Mouse (Mus musculus) forebrain, embryonic 10.5 days (tissue): ENCODE measurements around the gene Cox10. TPM values are rescaled to one million over a fixed set of nuclear protein-coding genes. Genes with fewer than 3 reads are reported as not detected.
A peak's percentile ranks its signal among the peaks of the same experiment; 100 is the strongest.

Experiments
- DNase-seq: peaks from one replicate; pipeline ENCODE4 v3.0.0-alpha.2; 2017; ENCODE audit warnings: low spot score; ENCODE audit errors: extremely low spot score
- H3K27ac ChIP-seq: fragments of 300-500 bp; sonication (generic); 2 replicates; pipeline ENCODE4 v1.5.1; 2016; ENCODE audit warnings: mild to moderate bottlenecking
- H3K27me3 ChIP-seq: fragments of 300-500 bp; sonication (generic); 2 replicates; pipeline ENCODE4 v1.6.1; 2016; ENCODE audit warnings: mild to moderate bottlenecking; ENCODE audit not compliant: poor library complexity, severe bottlenecking
- H3K36me3 ChIP-seq: fragments of 300-500 bp; sonication (generic); replicated peaks from 2 replicates; pipeline ENCODE4 v1.6.1; 2016; ENCODE audit warnings: mild to moderate bottlenecking, moderate library complexity
- H3K4me1 ChIP-seq: fragments of 300-500 bp; sonication (generic); 2 replicates; pipeline ENCODE4 v1.6.1; 2016
- H3K4me3 ChIP-seq: fragments of 300-500 bp; sonication (generic); 2 replicates; pipeline ENCODE4 v1.5.1; 2016; ENCODE audit warnings: mild to moderate bottlenecking, moderate library complexity
- H3K9me3 ChIP-seq: fragments of 300-500 bp; sonication (generic); 2 replicates; pipeline ENCODE4 v1.6.1; 2016; ENCODE audit warnings: mild to moderate bottlenecking, moderate library complexity
- WGBS: fragments of 180-500 bp; shearing (Covaris S2); methylation state at CpG from one replicate; pipeline ENCODE4 v1.1.7; 2016; 5-methylcytosine and 5-hydroxymethylcytosine counted together
- polyA plus RNA-seq: library from polyadenylated mRNA; unstranded; fragments of >200 nt; fragmentation: Nextera tagmentation; extraction: Ambion mirVana; gene quantifications from 2 replicates; pipeline ENCODE4 v1.2.1, GENCODE M21; 2016

The Cox10 gene
- polyA plus RNA-seq, 1 experiment from 2014 or later, result 29.0 TPM

DNA sequence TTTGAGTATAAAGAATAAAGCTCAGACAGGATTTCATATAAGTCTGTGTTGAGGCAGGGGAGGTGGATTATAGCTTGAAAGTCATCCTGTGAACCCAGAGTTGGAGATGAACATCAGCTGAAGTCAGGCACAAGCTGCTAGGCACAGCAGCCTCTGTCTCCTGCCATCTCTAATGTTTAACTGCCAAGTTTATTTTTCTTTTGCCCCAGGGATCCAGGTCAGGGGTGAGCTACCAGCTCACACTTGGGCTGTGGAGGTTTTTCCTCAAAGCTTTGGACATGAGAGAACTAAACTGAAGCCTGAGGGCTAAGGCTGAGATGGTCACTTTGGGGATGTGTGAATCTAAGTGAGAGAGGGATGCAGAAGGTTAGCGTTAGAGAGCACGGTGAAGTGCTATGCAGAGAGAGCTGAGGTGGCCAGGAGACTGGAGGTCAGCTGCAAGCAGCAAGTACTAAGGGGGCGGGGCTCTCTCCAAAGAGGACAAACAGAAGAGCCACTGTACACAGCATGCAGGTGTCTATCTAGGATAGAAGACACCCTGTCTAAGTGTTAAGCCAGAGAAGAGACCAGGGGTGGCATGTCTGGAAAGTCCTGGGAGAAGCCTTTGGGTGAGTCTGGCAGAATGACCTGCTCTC is 91.1 kb downstream of the Cox10 start:
- no peaks in the 10 kb centered on the region for H3K27me3 ChIP-seq
- no peak overlapping the region for H3K4me3 ChIP-seq
- DNase-seq, result no peak
- H3K36me3 ChIP-seq, result 0 out of 2 replicates have a peak, but pooled peaks cover 8% of the 10 kb centered on the region
- no peaks in the 10 kb centered on the region for H3K9me3 ChIP-seq
- H3K27ac ChIP-seq, result no peak overlapping the region
- H3K4me1 ChIP-seq, result peaks cover 10% of the 10 kb centered on the region; the same call in 1 of the 2 replicates
- WGBS, result 89% methylated on average over 3 of the region's 3 CpGs

DNA sequence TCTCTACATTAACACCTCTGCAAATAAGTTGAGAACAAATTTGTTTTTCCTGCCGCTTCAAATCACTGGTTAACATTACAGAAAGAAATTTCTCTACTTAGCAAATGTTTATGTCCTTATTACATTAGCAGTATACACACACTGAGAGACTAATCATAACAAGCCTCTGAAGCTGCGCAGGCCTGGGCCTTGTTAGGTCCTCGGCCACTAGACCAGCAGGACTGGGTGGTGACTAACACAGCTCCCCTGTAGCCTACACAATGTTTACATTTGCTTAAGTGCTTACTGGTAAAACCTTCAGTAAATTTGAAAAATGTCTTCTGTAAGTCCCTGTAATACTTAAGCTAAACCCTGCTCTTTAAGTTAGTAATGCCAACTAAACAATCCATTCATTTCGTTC is 92.6 kb downstream of the Cox10 start:
- Histone ChIP-seq H3K27ac (no peak overlapping the region), H3K4me3 (no peak overlapping the region), H3K36me3 (0 out of 2 replicates have a peak, but pooled peaks cover 2% of the 10 kb centered on the region), H3K27me3 (no peaks in the 10 kb centered on the region), H3K4me1 (peaks cover 14% of the 10 kb centered on the region; the same call in 1 of the 2 replicates), H3K9me3 (no peaks in the 10 kb centered on the region)
- no peak for DNase-seq
- 89% methylated on average over 4 of the region's 4 CpGs for WGBS

DNA sequence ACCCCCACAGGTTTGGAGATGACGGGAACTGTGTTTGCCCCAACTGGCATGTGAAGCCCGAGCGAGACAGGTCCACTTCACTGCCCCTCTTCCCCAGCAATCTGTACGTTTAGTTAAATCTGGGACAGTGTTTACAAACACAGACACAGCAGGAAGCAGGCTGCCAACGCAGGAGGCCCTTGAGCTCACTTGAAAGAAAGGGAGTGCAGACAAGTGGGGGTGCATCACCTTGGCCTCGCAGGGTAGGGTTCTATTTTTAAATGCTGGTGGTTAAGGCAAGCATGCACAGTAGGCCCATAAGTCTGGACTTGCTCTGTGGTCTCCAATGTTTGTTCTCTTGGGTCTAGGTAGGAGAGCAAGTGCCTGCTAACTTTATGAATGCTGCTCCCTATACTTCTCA is 93.8 kb downstream of the Cox10 start:
- no peaks in the 10 kb centered on the region for H3K9me3 ChIP-seq
- H3K4me1 ChIP-seq, result peaks cover 14% of the 10 kb centered on the region; the same call in 1 of the 2 replicates
- no peak overlapping the region for H3K4me3 ChIP-seq
- H3K27me3 ChIP-seq, result no peaks in the 10 kb centered on the region
- no peak for DNase-seq
- 0 out of 2 replicates have a peak, but pooled peaks cover 2% of the 10 kb centered on the region for H3K36me3 ChIP-seq
- 75% methylated on average over 6 of the region's 6 CpGs for WGBS
- no peak overlapping the region for H3K27ac ChIP-seq

GRCm38 (mm10) chr11:63984622-63985168 is 94.6 kb downstream of the Cox10 start:
- peaks cover 14% of the 10 kb centered on the region; the same call in 1 of the 2 replicates for H3K4me1 ChIP-seq
- no peaks in the 10 kb centered on the region for H3K9me3 ChIP-seq
- no peak overlapping the region for H3K4me3 ChIP-seq
- H3K27ac ChIP-seq, result no peak overlapping the region
- DNase-seq, result no peak
- WGBS, result 91% methylated on average over 6 of the region's 6 CpGs
- H3K36me3 ChIP-seq, result 0 out of 2 replicates have a peak, but pooled peaks cover 2% of the 10 kb centered on the region
- H3K27me3 ChIP-seq, result no peaks in the 10 kb centered on the region

DNA sequence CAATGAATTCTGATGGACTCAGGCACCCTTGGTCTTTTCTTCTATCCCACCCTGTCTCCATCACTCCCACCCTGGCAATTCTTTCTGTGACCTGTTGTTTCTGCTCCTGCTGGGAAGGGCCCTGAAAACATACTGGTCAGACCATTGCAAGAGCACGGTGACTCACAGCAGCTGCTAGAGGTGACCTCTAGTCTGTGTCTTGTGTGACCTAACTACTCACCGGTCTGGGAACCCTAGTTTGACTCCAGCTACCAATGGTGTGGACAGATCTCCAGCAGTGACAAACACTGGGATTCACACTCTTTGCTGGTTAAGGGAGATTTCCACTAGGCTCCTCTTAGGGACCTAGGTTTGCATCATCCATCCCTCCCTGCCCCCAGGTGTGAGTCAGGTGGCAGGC is 101.5 kb downstream of the Cox10 start:
- peaks cover 37% of the 10 kb centered on the region for H3K4me1 ChIP-seq
- H3K4me3 ChIP-seq, result no peak overlapping the region
- no peak for DNase-seq
- H3K36me3 ChIP-seq, result peaks cover 24% of the 10 kb centered on the region
- no peaks in the 10 kb centered on the region for H3K9me3 ChIP-seq
- H3K27ac ChIP-seq, result 0 out of 2 replicates have a peak overlapping the region, but pooled peaks have one; percentile 31
- H3K27me3 ChIP-seq, result no peaks in the 10 kb centered on the region
- 76% methylated on average over 2 of the region's 2 CpGs for WGBS

DNA sequence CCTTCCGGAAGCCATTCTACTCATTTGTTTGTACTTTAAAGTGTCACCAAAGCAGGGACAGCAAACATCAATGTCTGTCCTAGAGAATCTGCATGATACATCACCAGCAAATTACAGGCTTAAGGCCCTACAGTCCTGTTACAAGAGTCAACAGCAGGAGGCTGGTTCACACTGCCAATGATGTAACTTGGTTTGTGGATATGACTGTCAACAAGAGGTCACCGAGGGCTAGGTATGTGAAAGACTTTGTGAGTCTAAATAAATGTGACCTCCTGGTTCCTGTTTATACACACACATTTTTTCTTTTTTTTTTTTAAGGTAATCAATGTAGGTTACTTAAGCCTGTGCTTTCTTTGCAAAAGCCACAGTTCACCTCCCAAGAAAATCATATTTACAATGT is 102.5 kb downstream of the Cox10 start:
- H3K27ac ChIP-seq, result no peak overlapping the region
- no peak overlapping the region for H3K4me3 ChIP-seq
- H3K9me3 ChIP-seq, result no peaks in the 10 kb centered on the region
- H3K27me3 ChIP-seq, result no peaks in the 10 kb centered on the region
- peaks cover 33% of the 10 kb centered on the region for H3K4me1 ChIP-seq
- H3K36me3 ChIP-seq, result peaks cover 25% of the 10 kb centered on the region
- DNase-seq, result no peak
- 93% methylated on average over 2 of the region's 2 CpGs for WGBS

DNA sequence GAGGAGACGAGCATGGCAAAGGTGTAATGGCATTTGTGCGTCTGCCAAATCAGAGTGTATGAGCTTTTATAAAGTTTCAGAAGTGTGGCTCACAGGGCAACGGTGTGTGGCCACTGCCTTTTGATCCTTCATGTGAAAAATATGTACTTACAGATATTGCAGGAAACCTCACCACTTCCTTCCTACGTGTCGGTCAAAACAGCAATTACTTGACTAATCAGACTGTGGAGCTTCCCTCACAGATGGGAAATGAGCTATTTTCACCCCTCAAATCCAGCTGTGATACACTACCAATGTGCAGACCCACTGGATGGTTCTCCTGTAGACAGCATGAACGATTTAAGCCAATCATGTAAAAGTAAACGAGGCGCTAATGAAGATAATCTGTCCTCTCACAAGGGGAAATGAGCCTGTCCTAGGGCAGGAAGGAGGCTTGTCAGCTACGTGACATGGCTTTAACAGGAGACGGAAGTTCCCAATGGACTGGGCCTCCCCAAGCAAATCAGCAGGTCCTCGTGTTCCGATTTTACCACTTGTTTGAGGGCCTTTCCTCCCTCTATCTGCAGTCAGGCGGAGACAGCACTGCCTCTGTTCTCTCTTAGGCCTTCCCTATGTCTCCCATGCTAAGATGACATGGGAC is 103.9 kb downstream of the Cox10 start:
- H3K27ac ChIP-seq, result no peak overlapping the region

GRCm38 (mm10) chr11:63973973-63974372 is 105.3 kb downstream of the Cox10 start:
- WGBS, result 85% methylated on average over 2 of the region's 2 CpGs
- no peak for DNase-seq

More for the DNA sequence above, 103.9 kb downstream of the Cox10 start:
- Histone ChIP-seq H3K4me1 (peaks cover 33% of the 10 kb centered on the region), H3K4me3 (no peak overlapping the region), H3K27me3 (no peaks in the 10 kb centered on the region), H3K9me3 (no peaks in the 10 kb centered on the region), H3K36me3 (peaks cover 35% of the 10 kb centered on the region)
- 89% methylated on average over 13 of the region's 13 CpGs for WGBS
- no peak for DNase-seq

DNA sequence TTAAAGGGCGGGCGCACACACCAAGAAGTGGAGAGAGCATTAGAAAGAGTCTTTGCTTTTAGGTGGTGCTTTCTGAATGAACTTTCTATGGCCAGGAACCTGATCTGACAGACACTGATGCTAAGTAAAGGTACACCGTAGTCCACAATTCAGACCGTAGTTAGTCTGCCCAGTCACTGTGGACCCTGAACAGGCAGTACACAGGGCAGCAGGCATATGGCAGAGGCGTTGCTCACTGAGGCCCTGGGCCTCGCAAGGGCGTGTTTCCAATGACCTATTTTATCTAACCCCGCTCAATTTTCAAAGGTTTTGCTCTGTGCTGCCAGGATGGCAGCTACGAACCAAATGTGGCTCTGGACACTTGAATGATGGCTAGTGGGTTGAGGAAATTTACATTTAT is 107.8 kb downstream of the Cox10 start:
- WGBS, result 95% methylated on average over 9 of the region's 9 CpGs
- H3K4me3 ChIP-seq, result no peak overlapping the region
- no peak overlapping the region for H3K27ac ChIP-seq
- H3K9me3 ChIP-seq, result no peaks in the 10 kb centered on the region
- peaks cover 32% of the 10 kb centered on the region for H3K4me1 ChIP-seq
- H3K36me3 ChIP-seq, result peaks cover 36% of the 10 kb centered on the region
- DNase-seq, result no peak
- H3K27me3 ChIP-seq, result 0 out of 2 replicates have a peak, but pooled peaks cover 5% of the 10 kb centered on the region

More at GRCm38 (mm10) chr11:63973973-63974372, 105.3 kb downstream of the Cox10 start:
- H3K4me3 ChIP-seq, result no peak overlapping the region
- H3K36me3 ChIP-seq, result peaks cover 36% of the 10 kb centered on the region
- no peaks in the 10 kb centered on the region for H3K9me3 ChIP-seq
- H3K27ac ChIP-seq, result no peak overlapping the region
- H3K27me3 ChIP-seq, result no peaks in the 10 kb centered on the region
- H3K4me1 ChIP-seq, result peaks cover 41% of the 10 kb centered on the region

- H3K4me3 ChIP-seq, result no peak overlapping the region
- WGBS, result 94% methylated on average over 6 of the region's 6 CpGs
- H3K4me1 ChIP-seq, result peaks cover 30% of the 10 kb centered on the region
- DNase-seq, result no peak
- H3K27ac ChIP-seq, result no peak overlapping the region
- peaks cover 30% of the 10 kb centered on the region for H3K36me3 ChIP-seq
- 0 out of 2 replicates have a peak, but pooled peaks cover 5% of the 10 kb centered on the region for H3K27me3 ChIP-seq
- no peaks in the 10 kb centered on the region for H3K9me3 ChIP-seq
These were observed 108.5 kb downstream of the Cox10 start for GRCm38 (mm10) chr11:63970818-63971217.

GRCm38 (mm10) chr11:63969205-63969910 is 109.9 kb downstream of the Cox10 start:
- DNase-seq, result no peak
- H3K4me3 ChIP-seq, result no peak overlapping the region
- H3K36me3 ChIP-seq, result peaks cover 24% of the 10 kb centered on the region
- H3K4me1 ChIP-seq, result peaks cover 21% of the 10 kb centered on the region
- no peaks in the 10 kb centered on the region for H3K9me3 ChIP-seq
- peak overlapping the region; percentile 48 for H3K27ac ChIP-seq
- 30% methylated on average over 11 of the region's 11 CpGs for WGBS
- H3K27me3 ChIP-seq, result 0 out of 2 replicates have a peak, but pooled peaks cover 5% of the 10 kb centered on the region

DNA sequence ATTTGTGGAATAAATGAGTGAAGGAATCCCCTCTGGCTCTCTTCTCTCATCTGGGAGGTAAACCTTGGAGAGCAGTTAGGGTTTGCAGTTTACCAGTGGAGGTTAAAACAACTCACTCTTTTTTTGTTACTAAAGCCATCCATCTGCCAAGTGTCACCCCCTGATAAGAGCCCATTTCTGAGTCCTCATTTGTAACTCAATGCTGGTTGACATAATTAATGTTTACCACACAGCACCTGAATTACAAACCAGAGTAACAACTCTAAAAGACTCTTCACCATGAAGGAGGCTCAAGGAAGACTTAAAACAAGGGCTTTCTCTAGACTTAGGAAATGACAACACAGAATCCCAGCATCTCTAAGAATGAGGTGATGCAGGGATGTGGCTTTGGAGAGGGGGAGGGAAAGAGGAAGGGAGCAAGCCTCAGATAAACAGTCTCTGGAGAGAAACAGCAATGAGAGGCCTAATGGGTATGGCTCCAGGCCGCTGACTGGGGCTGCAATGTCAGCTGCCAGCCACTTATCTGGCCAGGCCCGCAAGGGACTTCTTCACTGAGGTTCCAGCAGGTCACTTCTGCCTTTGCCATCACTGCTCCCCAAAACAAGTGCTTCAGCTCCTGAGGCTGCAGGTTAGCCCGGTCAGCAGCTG is 110.8 kb downstream of the Cox10 start:
- Histone ChIP-seq H3K4me3 (no peak overlapping the region), H3K36me3 (peaks cover 26% of the 10 kb centered on the region), H3K27ac (peak overlapping the region; percentile 48), H3K9me3 (no peaks in the 10 kb centered on the region), H3K27me3 (0 out of 2 replicates have a peak, but pooled peaks cover 5% of the 10 kb centered on the region), H3K4me1 (peaks cover 21% of the 10 kb centered on the region)
- 64% methylated on average over 3 of the region's 3 CpGs for WGBS
- no peak for DNase-seq
